Comparison of ENCODE assay signal across 21 mouse cellular contexts in the genomic region with DNA sequence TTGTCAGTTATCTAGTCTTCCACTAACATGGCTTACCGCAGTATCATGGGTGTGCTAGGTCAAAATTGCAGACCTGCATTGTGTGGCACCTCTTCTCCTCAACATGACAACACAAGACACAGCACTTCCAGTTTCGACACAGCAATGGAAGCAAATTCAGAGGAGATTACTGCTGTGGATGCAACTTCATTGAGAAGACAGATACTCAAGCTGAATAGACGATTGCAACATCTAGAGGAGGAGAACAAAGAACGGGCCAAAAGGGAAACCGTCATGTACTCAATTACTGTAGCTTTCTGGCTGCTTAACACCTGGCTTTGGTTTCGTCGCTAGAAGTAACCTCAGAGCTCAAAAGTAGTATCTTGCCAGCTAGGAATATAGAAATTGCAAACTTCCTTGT.
"Had no signal": no experiment of that assay in that cellular context is flagged by ENCODE, and none has a peak within 500 bp of the region (broad histone marks: within the 10 kb centered on the region; RNA-seq: fewer than 3 reads in every experiment).

No protein-coding gene starts in this region.

- H3K27me3 ChIP-seq: liver, embryonic 12.5 days; liver, embryonic 15.5 days; lung, embryonic 15.5 days; midbrain, embryonic 12.5 days; midbrain, embryonic 15.5 days; neural tube, embryonic 12.5 days; neural tube, embryonic 15.5 days; stomach, embryonic 15.5 days had no signal

- DNase-seq: kidney, adult 2 months; kidney, postnatal 25 days; layer of hippocampus, postnatal 36 days; lung, adult 18-20 months; lung, postnatal 10 days; lung, postnatal 36 days; right cerebral cortex, adult 18-20 months; right cerebral cortex, postnatal 14 days; right cerebral cortex, postnatal 4 days; thymus, adult 2 months; thymus, postnatal 14 days had no signal

- H3K27ac ChIP-seq: kidney, postnatal 0 days; left cerebral cortex, adult 2 months; liver, embryonic 12.5 days; liver, embryonic 15.5 days; lung, embryonic 15.5 days; midbrain, embryonic 12.5 days; midbrain, embryonic 15.5 days; neural tube, embryonic 12.5 days; neural tube, embryonic 15.5 days; stomach, embryonic 15.5 days had no signal

- H3K4me2 ChIP-seq: liver, embryonic 12.5 days; liver, embryonic 15.5 days; lung, embryonic 15.5 days; midbrain, embryonic 12.5 days; midbrain, embryonic 15.5 days; neural tube, embryonic 12.5 days; neural tube, embryonic 15.5 days; stomach, embryonic 15.5 days had no signal

- H3K9ac ChIP-seq: liver, embryonic 12.5 days; liver, embryonic 15.5 days; lung, embryonic 15.5 days; midbrain, embryonic 12.5 days; midbrain, embryonic 15.5 days; neural tube, embryonic 12.5 days; neural tube, embryonic 15.5 days; stomach, embryonic 15.5 days had no signal

- H3K36me3 ChIP-seq: liver, embryonic 12.5 days; liver, embryonic 15.5 days; lung, embryonic 15.5 days; midbrain, embryonic 12.5 days; midbrain, embryonic 15.5 days; neural tube, embryonic 12.5 days; neural tube, embryonic 15.5 days; stomach, embryonic 15.5 days had no signal

- H3K9me3 ChIP-seq: liver, embryonic 12.5 days; liver, embryonic 15.5 days; lung, embryonic 15.5 days; midbrain, embryonic 12.5 days; midbrain, embryonic 15.5 days; neural tube, embryonic 12.5 days; neural tube, embryonic 15.5 days; stomach, embryonic 15.5 days had no signal

- H3K4me3 ChIP-seq: left cerebral cortex, adult 2 months; liver, embryonic 12.5 days; liver, embryonic 15.5 days; lung, embryonic 15.5 days; midbrain, embryonic 12.5 days; midbrain, embryonic 15.5 days; neural tube, embryonic 12.5 days; neural tube, embryonic 15.5 days; stomach, embryonic 15.5 days had no signal

- H3K4me1 ChIP-seq: liver, embryonic 12.5 days; liver, embryonic 15.5 days; lung, embryonic 15.5 days; midbrain, embryonic 12.5 days; midbrain, embryonic 15.5 days; neural tube, embryonic 12.5 days; neural tube, embryonic 15.5 days; stomach, embryonic 15.5 days had no signal

- ATAC-seq: liver, embryonic 12.5 days; midbrain, embryonic 15.5 days had no signal
